ENCODE assay signal across 1 mouse cellular context in the genomic region with DNA sequence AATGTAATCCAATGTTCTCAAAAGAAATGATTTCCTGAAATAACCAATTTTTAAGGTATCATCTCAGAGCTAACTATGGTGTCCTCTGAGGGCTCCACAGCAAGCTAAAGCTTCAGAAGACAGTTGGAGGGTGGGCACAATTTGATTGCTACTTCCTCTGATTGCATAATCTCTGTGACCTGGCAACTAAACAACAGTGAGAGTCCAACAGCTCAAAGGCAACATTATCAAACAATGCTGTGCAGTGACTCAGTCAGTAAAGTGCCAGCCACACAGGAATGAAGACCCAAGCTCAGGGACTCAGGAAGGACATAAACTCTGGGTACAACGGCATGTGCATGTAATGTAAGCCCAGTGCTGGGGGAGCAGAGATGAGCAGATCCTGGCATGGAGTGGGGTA.
TF ChIP-seq lines count a peak whose summit lies in the region.

No protein-coding gene starts in this region.

TF ChIP-seq in MEL, 35 proteins besides CTCF, POLR2A, EP300 and RAD21 (continued from another document):
- TF ChIP-seq MEF2A (IDR thresholded peaks at IDR 0.05; ENCODE audit: extremely low read depth, insufficient replicate concordance, low read depth, low read length, poor library complexity, severe bottlenecking) (no peak), BHLHE40 (IDR thresholded peaks at IDR 0.05; ENCODE audit: borderline replicate concordance, low read depth, low read length) (no peak), RCOR1 (IDR thresholded peaks at IDR 0.05; ENCODE audit: low read depth, low read length) (no peak)
